Mouse (Mus musculus) lung, embryonic 14.5 days (tissue): ENCODE results near the gene 6720489N17Rik. TPM values are rescaled to one million over a fixed set of nuclear protein-coding genes. Genes with fewer than 3 reads are reported as not detected.
"Not testable (repeated sequence)": the region's sequence is repeated elsewhere in the genome, so short reads cannot be mapped to it uniquely, and the experiment has no call there.

Experiments
- ATAC-seq: fragments of 200-750 bp; cut with Nextera tagmentation; 2 replicates; pipeline ENCODE4 v1.8.0; 2017; ENCODE audit warnings: mild to moderate bottlenecking, moderate TSS enrichment, moderate library complexity; ENCODE audit not compliant: insufficient read depth
- DNase-seq: peaks from one replicate; pipeline ENCODE4 v3.0.0-alpha.2; 2015
- H3K27ac ChIP-seq: fragments of 300-500 bp; sonication (generic); 2 replicates; pipeline ENCODE4 v1.5.1; 2014; ENCODE audit warnings: low read depth, mild to moderate bottlenecking, moderate library complexity
- H3K27me3 ChIP-seq: fragments of 300-500 bp; sonication (generic); 2 replicates; pipeline ENCODE4 v1.6.1; 2014; ENCODE audit warnings: low read length, control low read depth; ENCODE audit not compliant: insufficient read depth
- H3K36me3 ChIP-seq: fragments of 300-500 bp; sonication (generic); 2 replicates; pipeline ENCODE4 v1.6.1; 2014; ENCODE audit warnings: control low read depth; ENCODE audit not compliant: insufficient read depth
- H3K4me1 ChIP-seq: fragments of 300-500 bp; sonication (generic); 2 replicates; pipeline ENCODE4 v1.6.1; 2014; ENCODE audit warnings: antibody characterized with exemption, control low read depth; ENCODE audit not compliant: insufficient read depth
- H3K4me2 ChIP-seq: fragments of 300-500 bp; sonication (generic); 2 replicates; pipeline ENCODE4 v1.6.1; 2014; ENCODE audit warnings: mild to moderate bottlenecking
- H3K4me3 ChIP-seq: fragments of 300-500 bp; sonication (generic); 2 replicates; pipeline ENCODE4 v1.5.1; 2014; ENCODE audit warnings: low read depth, low read length
- H3K9ac ChIP-seq: fragments of 300-500 bp; sonication (generic); 2 replicates; pipeline ENCODE4 v1.6.1; 2014
- H3K9me3 ChIP-seq: fragments of 300-500 bp; sonication (generic); 2 replicates; pipeline ENCODE4 v1.6.1; 2016; ENCODE audit warnings: low read depth, low read length, control low read depth
- CTCF ChIP-seq: IDR thresholded peaks from 2 replicates; pipeline ENCODE4 v1.5.1; 2016; ENCODE audit warnings: antibody characterized with exemption, low read depth
- WGBS: fragments of 180-500 bp; shearing (Covaris S2); extraction: QIAGEN DNeasy Blood & Tissue Kit; methylation state at CpG from one replicate; pipeline ENCODE4 v1.1.7; 2014; 5-methylcytosine and 5-hydroxymethylcytosine counted together
- microRNA-seq: library from miRNA; unstranded; fragments of <30 nt; microRNA quantifications from one replicate; pipeline ENCODE4, GENCODE M21; 2016; ENCODE audit warnings: borderline number of aligned reads
- polyA plus RNA-seq: library from polyadenylated mRNA; unstranded; fragments of >200 nt; fragmentation: Nextera tagmentation; extraction: Ambion mirVana; gene quantifications from 2 replicates; pipeline ENCODE4 v1.2.1, GENCODE M21; 2014

Gene 6720489N17Rik
- polyA plus RNA-seq, 1 experiment from 2014 or later = 15.3 TPM

DNA sequence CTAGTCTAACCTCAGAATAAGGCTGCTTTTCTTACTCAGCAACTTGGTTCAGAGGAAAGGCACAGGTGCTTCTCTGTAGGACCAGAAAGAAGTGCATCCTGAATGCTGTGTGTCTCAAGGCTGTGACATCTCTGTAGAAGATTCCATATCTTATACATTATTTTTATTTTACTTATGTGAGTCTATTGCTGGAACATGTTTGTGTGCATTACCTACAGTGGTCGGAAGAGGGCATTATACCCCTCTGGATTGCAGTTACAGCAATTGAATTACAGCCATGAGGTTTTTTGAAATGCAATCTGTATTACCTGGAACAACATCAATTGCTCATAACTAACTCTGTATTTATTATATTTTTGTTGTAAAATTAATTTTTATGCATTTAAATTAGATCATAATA lies 62.3 kb downstream of the 6720489N17Rik start:
- ATAC-seq, H3K27ac ChIP-seq, H3K36me3 ChIP-seq, H3K4me2 ChIP-seq, H3K27me3 ChIP-seq, DNase-seq, H3K4me3 ChIP-seq, H3K9ac ChIP-seq, H3K4me1 ChIP-seq, H3K9me3 ChIP-seq: not testable (repeated sequence)
- TF ChIP-seq CTCF = 0 out of 2 replicates have a peak, but pooled peaks have one; percentile 7
- WGBS = 18% methylated on average over 1 of the region's 1 CpGs

DNA sequence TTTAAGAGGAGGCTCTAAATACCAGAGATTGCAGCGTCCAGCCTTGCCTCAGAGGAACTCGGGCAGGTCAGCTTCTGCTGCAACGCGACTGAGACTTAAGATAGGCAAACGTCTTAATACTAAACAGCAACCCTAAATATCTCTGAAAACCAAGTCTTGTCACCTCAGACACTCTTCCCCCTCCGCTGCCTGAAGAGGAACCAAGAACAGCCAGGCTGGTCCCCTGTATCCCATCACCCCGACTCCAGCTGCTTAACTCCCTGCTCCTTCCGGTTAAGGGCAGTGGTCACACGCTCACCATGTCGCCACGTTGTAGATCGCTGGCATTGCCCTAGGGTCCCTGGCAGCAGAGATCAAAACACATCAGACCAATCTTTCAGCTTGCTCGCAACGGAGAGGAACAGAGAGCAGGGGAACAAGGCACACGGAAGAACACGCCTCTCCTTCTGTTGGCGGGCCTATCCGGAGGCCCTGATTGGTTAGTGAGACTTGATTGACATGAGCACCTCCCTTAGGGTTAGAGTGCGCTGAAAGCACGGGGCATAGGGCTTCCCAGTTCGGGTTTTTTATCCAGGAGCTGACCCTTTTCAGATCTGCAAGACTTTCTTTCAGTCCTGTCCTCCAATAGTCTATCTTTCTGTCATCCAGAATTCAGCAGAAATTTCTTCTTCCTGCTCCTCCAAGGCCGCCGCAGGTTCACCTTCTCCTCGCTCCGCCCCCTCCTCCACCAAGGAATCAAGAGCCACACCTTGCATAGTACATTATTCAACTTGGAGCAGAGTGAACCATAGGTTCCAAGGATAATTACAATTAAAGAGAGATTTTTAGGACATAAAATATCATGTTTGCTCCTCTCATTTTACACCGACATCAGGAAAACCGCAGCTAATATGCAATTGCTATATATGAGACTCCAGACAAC lies 65.5 kb downstream of the 6720489N17Rik start, which contains the start of gene Zfp935:
Gene Zfp935, minus strand, starts transcription at position 323 of the 922 bp plus-strand sequence.
- H3K4me3 ChIP-seq = peak within 1 kb of the TSS; percentile 40
- H3K9me3 ChIP-seq, ATAC-seq, H3K36me3 ChIP-seq, H3K27me3 ChIP-seq, H3K4me1 ChIP-seq, H3K27ac ChIP-seq: not testable (repeated sequence)
- peak; percentile 20 for DNase-seq
- peak within 1 kb of the TSS; percentile 52 for H3K9ac ChIP-seq
- 3% methylated on average over 25 of the region's 27 CpGs for WGBS
- H3K4me2 ChIP-seq = peak within 1 kb of the TSS; percentile 43

Small RNAs within 50 kb of the gene (microRNA-seq; reads per million reads assigned to microRNA genes)
- not detected for gene Gm24020

Other genes starting within 250 kb of the 6720489N17Rik start
- gene Gm3604, start 241.0 kb downstream of the 6720489N17Rik start, polyA plus RNA-seq = 6.1 and 8.4 TPM in 2 replicates
- 11.3 and 12.4 TPM in 2 replicates for gene Gm49359, start 157.3 kb downstream of the 6720489N17Rik start, polyA plus RNA-seq
- not detected in 2 replicates for gene Zfp935, start 65.7 kb downstream of the 6720489N17Rik start, polyA plus RNA-seq
- gene Zfp934, start 53.0 kb downstream of the 6720489N17Rik start, polyA plus RNA-seq = 23.3 and 24.5 TPM in 2 replicates
- 34.8 and 35.5 TPM in 2 replicates for gene Platr25, start 136.5 kb upstream of the 6720489N17Rik start, polyA plus RNA-seq
- gene Gm5141, start 161.6 kb upstream of the 6720489N17Rik start, polyA plus RNA-seq = 12.8 and 13.4 TPM in 2 replicates
- not detected in 2 replicates for gene Fbp2, start 234.2 kb upstream of the 6720489N17Rik start, polyA plus RNA-seq